Mouse (Mus musculus): Measurements from ENCODE around the gene Aldh4a1. TPM values are rescaled to one million over a fixed set of nuclear protein-coding genes. Genes with fewer than 3 reads are reported as not detected.

Aldh4a1 gene
- polyA plus RNA-seq, 1 experiment, result 6.7 TPM

DNA sequence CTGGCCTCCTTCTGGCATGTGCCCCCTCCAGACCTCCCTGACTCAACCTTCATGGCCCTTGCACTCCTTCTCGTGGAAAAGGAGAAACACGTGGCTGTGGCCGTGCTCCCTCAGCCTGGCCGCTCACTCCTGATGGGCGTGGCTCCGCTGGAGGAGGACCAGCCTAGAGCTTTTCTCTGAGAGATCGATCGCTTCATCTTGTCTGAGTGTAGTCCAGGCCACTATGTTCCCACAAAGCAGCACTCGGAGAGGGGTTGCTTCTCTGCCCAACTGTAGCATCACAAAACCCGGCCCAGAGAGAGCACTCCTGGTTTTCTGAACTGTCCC, 9.6 kb downstream of the Aldh4a1 start:
- H3K27me3 ChIP-seq (ENCODE audit: control insufficient read depth, insufficient read depth, insufficient read length), result no peaks in the 10 kb centered on the region
- no peak overlapping the region for H3K4me3 ChIP-seq (ENCODE audit: insufficient read depth, poor library complexity, severe bottlenecking)
- no peaks in the 10 kb centered on the region for H3K36me3 ChIP-seq (ENCODE audit: control insufficient read depth, insufficient read depth)
- no peaks in the 10 kb centered on the region for H3K79me2 ChIP-seq (ENCODE audit: control insufficient read depth, insufficient read depth)
- H3K79me3 ChIP-seq (ENCODE audit: low read depth), result no peaks in the 10 kb centered on the region
- H3ac ChIP-seq (ENCODE audit: control insufficient read depth, insufficient read length, low read depth), result no peak overlapping the region
- TF ChIP-seq CEBPB (IDR thresholded peaks at IDR 0.05; ENCODE audit: low read depth) (no peak), FOSL1 (IDR thresholded peaks at IDR 0.05; ENCODE audit: insufficient read depth, low read length, poor library complexity, severe bottlenecking) (no peak), CTCF (IDR thresholded peaks at IDR 0.05; ENCODE audit: control insufficient read depth, insufficient read depth, insufficient read length) (no peak), MAX (IDR thresholded peaks at IDR 0.05) (no peak), USF1 (IDR thresholded peaks at IDR 0.05; ENCODE audit: low read depth) (no peak), MYOD1 (IDR thresholded peaks at IDR 0.05; ENCODE audit: control insufficient read depth, insufficient read length, low read depth) (no peak), MYOG (IDR thresholded peaks at IDR 0.05; ENCODE audit: control insufficient read depth, extremely low read depth, insufficient read length) (no peak)

DNA sequence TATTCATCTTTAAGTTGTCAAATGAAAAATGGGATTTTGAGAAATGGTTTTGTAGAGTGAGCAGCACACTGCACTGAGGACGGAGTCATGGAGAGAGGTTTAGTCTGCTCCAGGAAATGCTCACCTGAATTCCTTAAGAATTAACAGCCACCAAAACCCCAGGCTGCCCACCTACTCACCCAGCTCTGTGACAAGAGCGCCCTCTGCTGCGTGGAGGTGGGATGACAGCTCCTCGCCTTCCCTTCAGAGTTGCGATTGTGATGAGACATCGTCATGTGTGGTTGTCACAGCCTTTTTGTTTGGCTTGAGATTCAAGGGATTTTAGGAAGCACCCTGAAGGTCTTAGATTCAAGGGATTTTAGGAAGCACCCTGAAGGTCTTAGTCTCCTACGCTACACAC, 13.7 kb downstream of the Aldh4a1 start:
- Histone ChIP-seq H3K36me3 (ENCODE audit: control insufficient read depth, insufficient read depth) (no peaks in the 10 kb centered on the region), H3K27me3 (ENCODE audit: control insufficient read depth, insufficient read depth, insufficient read length) (no peaks in the 10 kb centered on the region), H3K79me2 (ENCODE audit: control insufficient read depth, insufficient read depth) (no peaks in the 10 kb centered on the region), H3K79me3 (ENCODE audit: low read depth) (no peaks in the 10 kb centered on the region), H3K4me3 (ENCODE audit: insufficient read depth, poor library complexity, severe bottlenecking) (no peak overlapping the region), H3ac (ENCODE audit: control insufficient read depth, insufficient read length, low read depth) (no peak overlapping the region)
- TF ChIP-seq MYOG (IDR thresholded peaks at IDR 0.05; ENCODE audit: control insufficient read depth, extremely low read depth, insufficient read length) (no peak), CTCF (IDR thresholded peaks at IDR 0.05; ENCODE audit: control insufficient read depth, insufficient read depth, insufficient read length) (peak; percentile 54)

DNA sequence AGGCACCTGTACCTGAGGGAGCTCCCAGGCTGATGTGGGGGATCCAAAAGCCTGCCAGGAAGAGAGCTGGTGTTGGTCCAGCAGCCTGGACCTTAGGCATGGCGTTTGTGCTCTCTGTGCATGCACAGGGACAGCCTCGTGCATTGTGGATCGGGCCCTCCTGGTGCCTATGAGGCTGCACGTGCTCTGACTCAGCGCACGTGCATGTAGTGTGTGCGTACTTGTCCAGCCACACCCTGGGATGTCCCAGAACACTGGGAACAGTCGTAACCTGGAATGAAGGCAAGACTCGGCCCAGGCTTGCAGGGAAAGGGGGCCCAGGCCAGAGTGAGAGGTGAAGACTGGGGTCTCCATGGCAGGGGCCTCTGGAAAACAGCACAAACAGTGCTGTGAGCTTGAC, 15.2 kb downstream of the Aldh4a1 start:
- no peak overlapping the region for H3K4me3 ChIP-seq (ENCODE audit: insufficient read depth, poor library complexity, severe bottlenecking)
- TF ChIP-seq MYOG (IDR thresholded peaks at IDR 0.05; ENCODE audit: control insufficient read depth, extremely low read depth, insufficient read length) (no peak), MAX (IDR thresholded peaks at IDR 0.05) (peak; percentile 78), CTCF (IDR thresholded peaks at IDR 0.05; ENCODE audit: control insufficient read depth, insufficient read depth, insufficient read length) (no peak), USF1 (IDR thresholded peaks at IDR 0.05; ENCODE audit: low read depth) (no peak), CEBPB (IDR thresholded peaks at IDR 0.05; ENCODE audit: low read depth) (no peak)
- no peaks in the 10 kb centered on the region for H3K27me3 ChIP-seq (ENCODE audit: control insufficient read depth, insufficient read depth, insufficient read length)

DNA sequence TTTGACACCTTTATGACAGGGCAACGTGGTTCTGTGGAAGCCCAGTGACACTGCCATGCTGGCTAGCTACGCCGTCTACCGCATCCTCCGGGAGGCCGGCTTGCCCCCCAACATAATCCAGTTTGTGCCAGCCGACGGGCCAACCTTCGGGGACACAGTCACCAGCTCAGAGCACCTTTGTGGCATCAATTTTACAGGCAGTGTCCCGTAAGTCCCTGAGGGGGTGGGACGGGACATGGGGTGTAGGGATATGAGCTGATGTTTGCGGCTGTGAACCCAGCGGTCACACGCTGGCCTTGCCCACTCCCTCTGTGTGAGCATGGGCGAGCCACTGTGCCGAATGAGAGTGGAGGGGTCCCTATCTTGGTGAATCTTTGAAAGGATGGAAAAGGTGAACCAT, 15.7 kb downstream of the Aldh4a1 start:
- H3K79me3 ChIP-seq (ENCODE audit: low read depth), result no peaks in the 10 kb centered on the region
- no peak for TF ChIP-seq MYOD1 (IDR thresholded peaks at IDR 0.05; ENCODE audit: control insufficient read depth, insufficient read length, low read depth)
- no peaks in the 10 kb centered on the region for H3K36me3 ChIP-seq (ENCODE audit: control insufficient read depth, insufficient read depth)
- no peaks in the 10 kb centered on the region for H3K27me3 ChIP-seq (ENCODE audit: control insufficient read depth, insufficient read depth, insufficient read length)
- H3K4me3 ChIP-seq (ENCODE audit: insufficient read depth, poor library complexity, severe bottlenecking), result no peak overlapping the region
- H3K79me2 ChIP-seq (ENCODE audit: control insufficient read depth, insufficient read depth), result no peaks in the 10 kb centered on the region
- no peak overlapping the region for H3ac ChIP-seq (ENCODE audit: control insufficient read depth, insufficient read length, low read depth)

More for the DNA sequence above, 15.2 kb downstream of the Aldh4a1 start:
- no peaks in the 10 kb centered on the region for H3K36me3 ChIP-seq (ENCODE audit: control insufficient read depth, insufficient read depth)
- H3ac ChIP-seq (ENCODE audit: control insufficient read depth, insufficient read length, low read depth), result no peak overlapping the region
- H3K79me2 ChIP-seq (ENCODE audit: control insufficient read depth, insufficient read depth), result no peaks in the 10 kb centered on the region
- H3K79me3 ChIP-seq (ENCODE audit: low read depth), result no peaks in the 10 kb centered on the region

DNA sequence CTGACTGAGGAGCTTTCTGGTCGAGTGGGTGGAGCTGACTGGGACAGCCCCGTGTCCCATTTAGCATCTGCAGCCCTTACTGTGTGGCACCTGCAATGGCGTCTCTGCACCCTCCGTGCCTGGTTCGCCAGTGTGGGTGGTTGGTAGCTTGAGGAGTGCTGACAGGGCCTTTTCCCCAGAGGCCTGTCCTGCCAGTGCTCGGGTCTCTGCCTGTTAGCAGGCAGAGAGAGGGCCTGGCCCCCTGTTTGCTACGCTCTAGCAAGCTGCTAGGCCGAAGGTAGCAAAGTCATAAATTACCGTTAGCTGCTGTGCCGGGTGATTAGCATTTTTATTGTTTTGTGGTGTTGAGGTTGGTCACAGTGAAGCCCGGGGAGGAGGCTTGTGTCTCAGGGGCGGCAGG, 17.1 kb downstream of the Aldh4a1 start:
- TF ChIP-seq MYOG (IDR thresholded peaks at IDR 0.05; ENCODE audit: control insufficient read depth, extremely low read depth, insufficient read length) (no peak), CTCF (IDR thresholded peaks at IDR 0.05; ENCODE audit: control insufficient read depth, insufficient read depth, insufficient read length) (no peak), USF1 (IDR thresholded peaks at IDR 0.05; ENCODE audit: low read depth) (no peak), MYOD1 (IDR thresholded peaks at IDR 0.05; ENCODE audit: control insufficient read depth, insufficient read length, low read depth) (no peak), CEBPB (IDR thresholded peaks at IDR 0.05; ENCODE audit: low read depth) (no peak), FOSL1 (IDR thresholded peaks at IDR 0.05; ENCODE audit: insufficient read depth, low read length, poor library complexity, severe bottlenecking) (no peak), MAX (IDR thresholded peaks at IDR 0.05) (no peak)
- H3K36me3 ChIP-seq (ENCODE audit: control insufficient read depth, insufficient read depth), result no peaks in the 10 kb centered on the region
- no peaks in the 10 kb centered on the region for H3K79me2 ChIP-seq (ENCODE audit: control insufficient read depth, insufficient read depth)
- H3K4me3 ChIP-seq (ENCODE audit: insufficient read depth, poor library complexity, severe bottlenecking), result no peak overlapping the region
- no peaks in the 10 kb centered on the region for H3K79me3 ChIP-seq (ENCODE audit: low read depth)
- no peaks in the 10 kb centered on the region for H3K27me3 ChIP-seq (ENCODE audit: control insufficient read depth, insufficient read depth, insufficient read length)
- no peak overlapping the region for H3ac ChIP-seq (ENCODE audit: control insufficient read depth, insufficient read length, low read depth)

DNA sequence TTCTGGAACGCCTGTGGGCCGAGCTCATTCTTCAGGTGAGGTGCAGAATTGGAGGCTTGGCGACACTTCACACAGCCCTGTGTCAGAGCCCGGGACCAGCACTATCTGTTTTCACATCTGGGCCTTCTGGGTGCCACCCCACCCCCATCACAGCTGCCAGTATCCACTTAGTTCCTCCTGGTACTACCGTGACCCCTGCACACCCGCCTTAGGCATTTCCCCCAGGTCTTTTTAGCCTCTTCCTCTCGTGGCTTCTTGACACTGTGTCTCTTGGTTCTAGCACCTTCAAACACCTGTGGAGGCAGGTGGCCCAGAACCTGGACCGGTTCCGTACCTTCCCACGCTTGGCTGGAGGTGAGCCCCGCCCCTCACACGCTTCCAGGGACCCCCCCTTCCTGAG, 17.7 kb downstream of the Aldh4a1 start:
- Histone ChIP-seq H3ac (ENCODE audit: control insufficient read depth, insufficient read length, low read depth) (no peak overlapping the region), H3K27me3 (ENCODE audit: control insufficient read depth, insufficient read depth, insufficient read length) (no peaks in the 10 kb centered on the region), H3K36me3 (ENCODE audit: control insufficient read depth, insufficient read depth) (no peaks in the 10 kb centered on the region), H3K79me2 (ENCODE audit: control insufficient read depth, insufficient read depth) (no peaks in the 10 kb centered on the region), H3K79me3 (ENCODE audit: low read depth) (no peaks in the 10 kb centered on the region), H3K4me3 (ENCODE audit: insufficient read depth, poor library complexity, severe bottlenecking) (no peak overlapping the region)
- TF ChIP-seq MYOD1 (IDR thresholded peaks at IDR 0.05; ENCODE audit: control insufficient read depth, insufficient read length, low read depth) (no peak), MAX (IDR thresholded peaks at IDR 0.05) (no peak), CEBPB (IDR thresholded peaks at IDR 0.05; ENCODE audit: low read depth) (no peak), CTCF (IDR thresholded peaks at IDR 0.05; ENCODE audit: control insufficient read depth, insufficient read depth, insufficient read length) (no peak), MYOG (IDR thresholded peaks at IDR 0.05; ENCODE audit: control insufficient read depth, extremely low read depth, insufficient read length) (no peak), FOSL1 (IDR thresholded peaks at IDR 0.05; ENCODE audit: insufficient read depth, low read length, poor library complexity, severe bottlenecking) (no peak), USF1 (IDR thresholded peaks at IDR 0.05; ENCODE audit: low read depth) (no peak)

Data from C2C12 (cell line).